Mouse (Mus musculus): ENCODE measurements at regions not wholly inside any gene's neighbourhood (a gene's known extent, or its start where the extent isn't known, plus 50 kb on each side); places are given as distances from the start of the nearest gene placed in this dataset.

GRCm38 (mm10) chr10:97965881-97966280 lies 239.3 kb upstream of the C030005K15Rik start:
- Histone ChIP-seq H3K9ac (replicated peaks; ENCODE audit: low read depth, low read length) (no peak overlapping the region), H3K27me3 (ENCODE audit: control insufficient read depth, insufficient read depth, low read length) (no peaks in the 10 kb centered on the region), H3K4me1 (ENCODE audit: control insufficient read depth, insufficient read depth) (no peaks in the 10 kb centered on the region), H3K36me3 (replicated peaks; ENCODE audit: control insufficient read depth, insufficient read depth, low read length) (no peaks in the 10 kb centered on the region), H3K27ac (ENCODE audit: low read depth) (no peak overlapping the region), H3K4me3 (ENCODE audit: low read depth, low read length) (no peak overlapping the region), H3K4me2 (ENCODE audit: low read depth, low read length) (no peak overlapping the region), H3K9me3 (replicated peaks; ENCODE audit: control insufficient read depth, low read length) (no peaks in the 10 kb centered on the region)
- DNase-seq (ENCODE audit: low spot score) = no peak
- TF ChIP-seq CTCF (IDR thresholded peaks at IDR 0.05; ENCODE audit: low read depth) (no peak), EP300 (IDR thresholded peaks at IDR 0.05; ENCODE audit: low read depth) (no peak)
- ATAC-seq (ENCODE audit: insufficient read depth, low read depth) = no peak
- 75% methylated on average over 1 of the region's 1 CpGs for WGBS

- Histone ChIP-seq H3K9me3 (replicated peaks; ENCODE audit: control insufficient read depth, low read length) (no peaks in the 10 kb centered on the region), H3K27ac (ENCODE audit: low read depth) (no peak overlapping the region), H3K27me3 (ENCODE audit: control insufficient read depth, insufficient read depth, low read length) (no peaks in the 10 kb centered on the region), H3K9ac (replicated peaks; ENCODE audit: low read depth, low read length) (no peak overlapping the region), H3K4me1 (ENCODE audit: control insufficient read depth, insufficient read depth) (no peaks in the 10 kb centered on the region), H3K36me3 (replicated peaks; ENCODE audit: control insufficient read depth, insufficient read depth, low read length) (no peaks in the 10 kb centered on the region), H3K4me2 (ENCODE audit: low read depth, low read length) (no peak overlapping the region), H3K4me3 (ENCODE audit: low read depth, low read length) (no peak overlapping the region)
- TF ChIP-seq CTCF (IDR thresholded peaks at IDR 0.05; ENCODE audit: low read depth) = no peak
- 47% methylated on average over 2 of the region's 2 CpGs for WGBS
- ATAC-seq (ENCODE audit: insufficient read depth, low read depth) (no peak), DNase-seq (ENCODE audit: low spot score) (no peak)
Measured at GRCm38 (mm10) chr10:97966931-97967330, 240.4 kb upstream of the C030005K15Rik start.

- H3K9me3 ChIP-seq (replicated peaks; ENCODE audit: control insufficient read depth, low read length) = no peaks in the 10 kb centered on the region
- ATAC-seq (ENCODE audit: insufficient read depth, low read depth) (no peak), DNase-seq (ENCODE audit: low spot score) (no peak)
- no peak overlapping the region for H3K9ac ChIP-seq (replicated peaks; ENCODE audit: low read depth, low read length)
- no peak overlapping the region for H3K4me3 ChIP-seq (ENCODE audit: low read depth, low read length)
- no peaks in the 10 kb centered on the region for H3K27me3 ChIP-seq (ENCODE audit: control insufficient read depth, insufficient read depth, low read length)
- H3K27ac ChIP-seq (ENCODE audit: low read depth) = no peak overlapping the region
- 45% methylated on average over 4 of the region's 4 CpGs for WGBS
- no peaks in the 10 kb centered on the region for H3K36me3 ChIP-seq (replicated peaks; ENCODE audit: control insufficient read depth, insufficient read depth, low read length)
- no peaks in the 10 kb centered on the region for H3K4me1 ChIP-seq (ENCODE audit: control insufficient read depth, insufficient read depth)
- no peak overlapping the region for H3K4me2 ChIP-seq (ENCODE audit: low read depth, low read length)
- no peak for TF ChIP-seq CTCF (IDR thresholded peaks at IDR 0.05; ENCODE audit: low read depth)
- no peak for TF ChIP-seq EP300 (IDR thresholded peaks at IDR 0.05; ENCODE audit: low read depth)
Measured at GRCm38 (mm10) chr10:98007037-98007436, 280.5 kb upstream of the C030005K15Rik start.

GRCm38 (mm10) chr10:98008355-98008754 lies 281.8 kb upstream of the C030005K15Rik start:
- H3K4me2 ChIP-seq (ENCODE audit: low read depth, low read length) = no peak overlapping the region
- no peak for ATAC-seq (ENCODE audit: insufficient read depth, low read depth)
- H3K36me3 ChIP-seq (replicated peaks; ENCODE audit: control insufficient read depth, insufficient read depth, low read length) = no peaks in the 10 kb centered on the region
- no peaks in the 10 kb centered on the region for H3K9me3 ChIP-seq (replicated peaks; ENCODE audit: control insufficient read depth, low read length)
- TF ChIP-seq CTCF (IDR thresholded peaks at IDR 0.05; ENCODE audit: low read depth) (no peak), EP300 (IDR thresholded peaks at IDR 0.05; ENCODE audit: low read depth) (no peak)
- no peak overlapping the region for H3K9ac ChIP-seq (replicated peaks; ENCODE audit: low read depth, low read length)
- H3K4me1 ChIP-seq (ENCODE audit: control insufficient read depth, insufficient read depth) = no peaks in the 10 kb centered on the region
- no peak overlapping the region for H3K27ac ChIP-seq (ENCODE audit: low read depth)
- WGBS = 16% methylated on average over 1 of the region's 1 CpGs
- no peaks in the 10 kb centered on the region for H3K27me3 ChIP-seq (ENCODE audit: control insufficient read depth, insufficient read depth, low read length)
- no peak for DNase-seq (ENCODE audit: low spot score)
- no peak overlapping the region for H3K4me3 ChIP-seq (ENCODE audit: low read depth, low read length)

GRCm38 (mm10) chr10:98012916-98013315 lies 286.4 kb upstream of the C030005K15Rik start:
- H3K4me2 ChIP-seq (ENCODE audit: low read depth, low read length) = no peak overlapping the region
- no peak overlapping the region for H3K9ac ChIP-seq (replicated peaks; ENCODE audit: low read depth, low read length)
- no peak for TF ChIP-seq CTCF (IDR thresholded peaks at IDR 0.05; ENCODE audit: low read depth)
- TF ChIP-seq EP300 (IDR thresholded peaks at IDR 0.05; ENCODE audit: low read depth) = no peak
- 66% methylated on average over 2 of the region's 2 CpGs for WGBS
- DNase-seq (ENCODE audit: low spot score) = no peak
- no peak overlapping the region for H3K4me3 ChIP-seq (ENCODE audit: low read depth, low read length)
- H3K9me3 ChIP-seq (replicated peaks; ENCODE audit: control insufficient read depth, low read length) = no peaks in the 10 kb centered on the region
- no peaks in the 10 kb centered on the region for H3K36me3 ChIP-seq (replicated peaks; ENCODE audit: control insufficient read depth, insufficient read depth, low read length)
- no peak overlapping the region for H3K27ac ChIP-seq (ENCODE audit: low read depth)
- ATAC-seq (ENCODE audit: insufficient read depth, low read depth) = no peak
- no peaks in the 10 kb centered on the region for H3K27me3 ChIP-seq (ENCODE audit: control insufficient read depth, insufficient read depth, low read length)
- H3K4me1 ChIP-seq (ENCODE audit: control insufficient read depth, insufficient read depth) = no peaks in the 10 kb centered on the region

Measured in heart, postnatal 0 days (tissue).